17 mouse cellular contexts compared by ENCODE assay signal in genomic region chr3:38112568-38112967, GRCm38 (mm10).
"Had no signal": no experiment of that assay in that cellular context is flagged by ENCODE, and none has a peak within 500 bp of the region (broad histone marks: within the 10 kb centered on the region; RNA-seq: fewer than 3 reads in every experiment).

No protein-coding gene starts in this region.

- H3K27ac ChIP-seq: intestine, embryonic 15.5 days; limb, embryonic 10.5 days; limb, embryonic 13.5 days; liver, embryonic 13.5 days; macrophage; neural tube, embryonic 13.5 days; stomach, embryonic 15.5 days had no signal

- H3K9me3 ChIP-seq: intestine, embryonic 15.5 days; limb, embryonic 10.5 days; limb, embryonic 13.5 days; liver, embryonic 13.5 days; neural tube, embryonic 13.5 days; stomach, embryonic 15.5 days had no signal

- H3K4me2 ChIP-seq: intestine, embryonic 15.5 days; limb, embryonic 13.5 days; liver, embryonic 13.5 days; midbrain, embryonic 11.5 days; neural tube, embryonic 13.5 days; stomach, embryonic 15.5 days had no signal

- H3K4me3 ChIP-seq: intestine, embryonic 15.5 days; limb, embryonic 10.5 days; limb, embryonic 13.5 days; liver, embryonic 13.5 days; neural tube, embryonic 13.5 days; stomach, embryonic 15.5 days had no signal

- ATAC-seq: intestine, embryonic 15.5 days had no signal

- H3K36me3 ChIP-seq: intestine, embryonic 15.5 days; limb, embryonic 10.5 days; limb, embryonic 13.5 days; liver, embryonic 13.5 days; neural tube, embryonic 13.5 days; stomach, embryonic 15.5 days had no signal

- H3K4me1 ChIP-seq: limb, embryonic 13.5 days; liver, embryonic 13.5 days; neural tube, embryonic 13.5 days; stomach, embryonic 15.5 days had no signal

- H3K9ac ChIP-seq: intestine, embryonic 15.5 days; limb, embryonic 13.5 days; liver, embryonic 13.5 days; neural tube, embryonic 13.5 days; stomach, embryonic 15.5 days had no signal

- H3K27me3 ChIP-seq: intestine, embryonic 15.5 days; limb, embryonic 13.5 days; liver, embryonic 13.5 days; neural tube, embryonic 13.5 days; stomach, embryonic 15.5 days had no signal

- DNase-seq: kidney, adult 11 months; kidney, adult 9 months; kidney, postnatal 14 days; kidney, postnatal 4 days; liver; liver, embryonic 13.5 days; lung, adult 2 months; midbrain, embryonic 14.5 days; right cerebral cortex, postnatal 4 days; thymus, postnatal 25 days had no signal
